ENCODE assay signal across 33 mouse cellular contexts in genomic region chr16:19003757-19004156, GRCm38 (mm10).
"Had no signal": no experiment of that assay in that cellular context is flagged by ENCODE, and none has a peak within 500 bp of the region (broad histone marks: within the 10 kb centered on the region; RNA-seq: fewer than 3 reads in every experiment).

No protein-coding gene starts in this region.

- H3K9me3 ChIP-seq: heart, embryonic 10.5 days; heart, embryonic 13.5 days; heart, embryonic 15.5 days; hindbrain, embryonic 10.5 days; hindbrain, embryonic 12.5 days; hindbrain, embryonic 13.5 days; hindbrain, embryonic 15.5 days; intestine, embryonic 15.5 days; kidney, embryonic 15.5 days had no signal

- H3K36me3 ChIP-seq: heart, embryonic 10.5 days; heart, embryonic 12.5 days; heart, embryonic 13.5 days; heart, embryonic 15.5 days; hindbrain, embryonic 10.5 days; hindbrain, embryonic 12.5 days; hindbrain, embryonic 13.5 days; hindbrain, embryonic 15.5 days; intestine, embryonic 15.5 days; kidney, embryonic 15.5 days had no signal

- H3K4me3 ChIP-seq: heart, embryonic 10.5 days; heart, embryonic 12.5 days; heart, embryonic 13.5 days; heart, embryonic 15.5 days; hindbrain, embryonic 10.5 days; hindbrain, embryonic 12.5 days; hindbrain, embryonic 13.5 days; hindbrain, embryonic 15.5 days; intestine, embryonic 15.5 days; kidney, embryonic 15.5 days; layer of hippocampus, adult 2 months; left cerebral cortex, adult 2 months had no signal

- H3K9ac ChIP-seq: heart, embryonic 12.5 days; heart, embryonic 13.5 days; heart, embryonic 15.5 days; hindbrain, embryonic 12.5 days; hindbrain, embryonic 13.5 days; hindbrain, embryonic 14.5 days; hindbrain, embryonic 15.5 days; intestine, embryonic 15.5 days; kidney, embryonic 15.5 days had no signal

- H3K27ac ChIP-seq: heart, embryonic 10.5 days; heart, embryonic 13.5 days; heart, embryonic 15.5 days; hindbrain, embryonic 10.5 days; hindbrain, embryonic 12.5 days; hindbrain, embryonic 13.5 days; hindbrain, embryonic 14.5 days; hindbrain, embryonic 15.5 days; hindbrain, postnatal 0 days; intestine, embryonic 15.5 days; kidney, embryonic 15.5 days; kidney, postnatal 0 days; layer of hippocampus, adult 2 months; left cerebral cortex, adult 2 months had no signal

- H3K4me1 ChIP-seq: heart, embryonic 10.5 days; heart, embryonic 12.5 days; heart, embryonic 13.5 days; heart, embryonic 15.5 days; hindbrain, embryonic 10.5 days; hindbrain, embryonic 12.5 days; hindbrain, embryonic 13.5 days; hindbrain, embryonic 15.5 days; intestine, embryonic 15.5 days; kidney, embryonic 15.5 days had no signal

- DNase-seq: heart, postnatal 10 days; heart, postnatal 14 days; heart, postnatal 36 days; heart, postnatal 4 days; kidney, adult 11 months; kidney, adult 18-20 months; kidney, adult 2 months; kidney, postnatal 10 days; kidney, postnatal 14 days; kidney, postnatal 25 days; kidney, postnatal 36 days; kidney, postnatal 4 days; layer of hippocampus, adult 9-11 months; layer of hippocampus, postnatal 36 days had no signal

- H3K27me3 ChIP-seq: heart, embryonic 12.5 days; heart, embryonic 13.5 days; heart, embryonic 15.5 days; hindbrain, embryonic 12.5 days; hindbrain, embryonic 13.5 days; hindbrain, embryonic 15.5 days; intestine, embryonic 15.5 days; kidney, embryonic 15.5 days had no signal

- ATAC-seq: hindbrain, embryonic 16.5 days; hindbrain, postnatal 0 days; intestine, embryonic 15.5 days; intestine, embryonic 16.5 days; intestine, postnatal 0 days had no signal

- H3K4me2 ChIP-seq: heart, embryonic 11.5 days; heart, embryonic 12.5 days; heart, embryonic 13.5 days; heart, embryonic 15.5 days; hindbrain, embryonic 12.5 days; hindbrain, embryonic 13.5 days; hindbrain, embryonic 14.5 days; hindbrain, embryonic 15.5 days; intestine, embryonic 15.5 days; kidney, embryonic 15.5 days had no signal
